Mouse (Mus musculus): ENCODE results near the gene Cux2.

Cux2 gene

DNA sequence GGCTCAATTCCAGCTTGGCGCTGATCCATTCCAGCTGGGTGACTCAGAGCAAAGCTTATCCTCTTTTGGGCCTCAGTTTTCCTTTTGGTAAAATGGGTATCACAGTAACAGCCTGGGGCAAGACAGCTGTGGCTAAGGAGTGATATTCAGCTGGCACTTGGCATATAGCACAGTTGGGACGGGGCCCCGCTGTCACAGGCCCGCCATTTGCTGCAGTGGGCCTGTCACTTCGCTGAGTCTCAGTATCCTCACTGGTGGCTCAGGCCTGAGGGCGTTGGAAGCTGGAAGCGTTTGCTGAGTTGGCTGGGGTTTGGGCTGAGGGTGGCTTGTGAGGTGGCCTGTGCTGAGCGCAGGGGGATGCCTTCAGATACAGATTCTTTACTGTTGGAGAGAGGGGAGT lies 88.6 kb downstream of the Cux2 start:
- no peak for DNase-seq

DNA sequence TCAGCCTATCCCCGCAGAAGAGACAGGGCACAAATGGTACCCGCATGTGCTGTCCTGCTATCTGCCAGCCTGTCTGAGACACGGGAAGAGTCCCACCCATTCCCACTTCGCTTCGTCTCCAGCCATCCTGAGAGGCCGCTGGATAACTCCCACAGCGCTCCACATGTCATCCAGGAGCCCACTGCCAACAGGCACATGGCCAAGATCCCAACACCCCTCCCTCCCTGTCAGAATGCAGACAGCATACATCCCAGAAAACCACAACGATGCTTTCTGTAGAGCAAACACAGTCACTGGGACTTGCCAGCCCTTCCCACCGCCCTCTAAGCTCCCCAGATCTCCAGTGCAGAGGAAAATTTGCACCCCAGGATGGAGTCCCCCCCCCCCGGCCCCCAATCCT lies 90.2 kb downstream of the Cux2 start:
- DNase-seq = peak; percentile 51

DNA sequence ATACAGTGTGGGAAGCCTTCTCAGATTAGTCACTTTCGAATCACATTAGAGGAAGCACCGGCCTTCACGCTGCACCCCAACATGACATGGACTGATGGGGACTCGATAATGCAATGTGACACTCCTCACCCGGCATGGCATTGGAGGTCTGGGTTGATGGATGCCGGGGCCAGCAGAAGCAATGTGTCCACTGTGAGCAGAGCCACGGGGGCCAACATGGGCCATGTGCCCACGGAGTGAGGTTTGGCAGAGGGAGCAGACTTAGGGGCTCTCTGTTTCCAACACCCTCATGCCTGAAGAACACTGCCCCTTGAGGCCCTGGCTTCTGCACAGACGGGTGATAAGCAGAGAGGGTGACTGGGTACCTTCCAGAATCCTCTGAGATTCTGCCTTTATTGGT lies 91.4 kb downstream of the Cux2 start:
- DNase-seq = no peak

DNA sequence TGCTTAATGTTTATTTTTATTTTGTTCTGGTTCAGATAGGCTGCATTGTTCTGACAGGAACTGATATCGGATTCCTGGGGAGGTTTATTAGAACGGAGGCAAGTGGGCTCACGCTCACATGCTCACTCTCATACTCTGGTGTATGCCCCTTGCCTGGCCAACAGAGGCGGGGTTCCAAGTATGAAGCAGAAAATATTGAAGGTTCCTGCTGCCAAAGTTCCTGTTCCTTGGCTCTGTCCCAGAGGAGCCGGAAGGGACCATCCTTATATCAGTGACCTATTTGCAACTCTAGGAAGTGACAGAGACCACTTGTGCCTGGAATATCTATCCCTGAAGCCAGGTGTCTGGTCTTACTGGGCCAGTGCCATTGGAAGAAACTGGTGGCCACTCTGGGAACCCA lies 94.1 kb downstream of the Cux2 start:
- no peak for DNase-seq

DNA sequence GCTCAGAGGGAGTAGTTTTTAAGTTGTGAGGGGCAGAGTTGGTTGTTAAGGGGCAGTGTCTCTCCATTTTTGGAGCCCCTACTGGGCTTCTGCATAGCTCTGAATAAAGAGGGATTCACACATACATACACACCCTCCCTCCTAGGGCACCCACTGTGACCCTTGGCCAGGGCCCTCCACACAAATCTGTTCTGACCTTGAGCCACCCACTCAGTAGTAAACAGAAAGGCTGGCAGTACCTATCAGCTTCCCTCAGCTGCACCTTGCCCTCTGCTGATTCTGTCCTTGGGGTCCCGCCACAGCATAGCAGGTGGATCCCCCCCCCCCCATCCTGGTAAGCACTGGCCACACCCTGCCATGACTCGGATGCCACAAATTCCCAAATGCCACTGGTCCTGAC lies 99.7 kb downstream of the Cux2 start:
- DNase-seq = no peak

DNA sequence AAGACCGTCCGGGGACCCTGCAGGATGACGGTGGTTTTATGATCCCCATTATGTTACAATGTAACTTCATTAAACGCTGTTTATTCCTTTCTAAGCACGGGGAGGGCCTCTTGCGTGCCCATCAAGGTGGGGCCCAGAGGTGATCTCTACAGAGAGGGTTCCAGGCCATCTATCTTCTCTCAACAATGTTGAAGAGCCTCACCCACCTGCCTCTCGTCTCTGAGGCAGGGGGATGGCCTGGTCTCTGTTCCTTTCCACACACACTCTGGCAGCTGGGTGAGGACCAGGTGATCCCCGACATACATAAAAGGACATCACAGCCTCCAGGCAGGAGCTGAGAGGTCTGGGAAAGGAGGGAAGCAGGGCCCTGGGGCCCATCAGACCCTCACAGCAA lies 100.9 kb downstream of the Cux2 start:
- no peak for DNase-seq

DNA sequence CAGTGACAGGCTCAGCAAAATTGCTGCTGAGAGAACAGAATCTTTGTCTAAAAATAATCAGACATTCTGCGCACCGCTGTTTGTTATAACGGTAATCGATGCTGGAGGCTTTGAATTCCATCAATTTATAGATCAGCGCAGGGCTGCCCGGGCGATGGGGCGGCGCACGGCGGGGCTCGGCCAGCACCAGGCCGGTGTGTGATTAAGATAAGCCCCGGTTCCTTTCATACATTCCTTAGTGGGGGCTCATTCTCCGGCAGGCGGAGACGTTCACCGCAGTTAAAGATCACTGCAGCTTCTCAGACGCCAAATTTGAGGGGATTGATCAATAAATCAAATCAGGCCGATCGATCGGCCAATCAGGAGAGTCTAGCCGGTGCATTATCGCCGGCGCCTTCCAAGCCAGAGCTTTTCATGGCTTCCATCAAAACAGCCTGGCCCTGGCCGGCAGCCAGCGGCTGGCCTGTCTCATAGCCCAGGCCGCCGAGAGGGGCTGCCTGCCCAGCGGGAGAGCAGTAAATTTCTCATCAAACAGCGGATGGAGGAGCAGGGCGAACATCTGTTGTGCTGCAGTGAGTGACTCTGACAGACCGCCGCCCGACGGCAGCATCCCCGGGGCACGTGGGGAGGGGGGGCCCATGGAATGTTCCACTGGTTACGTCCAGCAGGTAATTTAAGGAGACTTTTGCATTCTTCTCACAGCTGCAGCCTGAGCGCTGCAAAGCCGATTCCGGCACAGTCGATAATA lies 101.4 kb downstream of the Cux2 start:
- peak; percentile 45 for DNase-seq

DNA sequence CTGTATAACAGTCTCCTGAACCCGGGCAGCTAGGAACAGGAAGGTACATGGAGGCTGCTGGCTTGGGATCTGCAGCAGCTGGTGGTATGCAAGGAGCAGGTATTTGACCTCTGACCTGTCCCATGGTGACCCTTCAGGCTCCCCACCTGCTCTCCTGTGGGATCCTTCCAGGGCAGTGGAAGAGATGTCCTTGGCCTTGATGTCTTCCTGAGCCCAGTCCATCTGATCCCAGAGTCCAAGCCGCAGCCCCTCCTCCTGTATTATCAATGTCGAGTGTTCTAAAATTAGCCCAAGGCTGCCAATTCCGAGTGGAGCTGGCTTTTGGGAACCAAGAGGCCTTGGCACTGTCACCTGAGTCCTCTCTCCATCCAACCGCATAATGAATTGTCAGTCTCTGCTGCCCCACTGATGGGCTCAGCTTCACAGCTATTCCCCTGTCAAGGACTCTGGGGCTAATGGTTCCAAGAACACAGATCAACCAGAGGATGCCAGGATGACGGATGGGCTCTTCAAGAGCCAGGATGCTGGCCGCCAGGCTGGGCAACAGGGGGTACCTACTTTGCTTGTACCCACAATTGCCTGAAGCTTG lies 103.2 kb downstream of the Cux2 start:
- DNase-seq = no peak

DNA sequence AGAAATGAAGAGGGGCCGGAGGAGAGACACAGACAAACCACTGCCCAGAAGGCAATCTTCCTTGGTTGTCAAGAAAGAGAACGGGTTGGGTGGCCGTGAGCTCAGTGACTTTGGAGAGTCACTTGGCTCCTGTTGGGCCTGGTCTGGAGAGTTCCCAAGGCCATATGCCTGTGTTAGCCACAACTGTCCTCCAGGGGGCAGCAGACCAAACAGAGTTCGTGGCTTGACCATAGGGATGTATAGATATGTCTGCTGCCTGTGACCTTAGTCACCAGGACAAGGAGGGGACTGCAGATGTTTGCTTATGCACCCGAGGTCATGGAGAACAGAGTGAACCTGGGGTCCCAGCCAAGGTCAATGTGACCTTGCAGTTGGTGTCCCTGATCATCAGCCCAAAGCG lies 104.1 kb downstream of the Cux2 start:
- DNase-seq = no peak

DNA sequence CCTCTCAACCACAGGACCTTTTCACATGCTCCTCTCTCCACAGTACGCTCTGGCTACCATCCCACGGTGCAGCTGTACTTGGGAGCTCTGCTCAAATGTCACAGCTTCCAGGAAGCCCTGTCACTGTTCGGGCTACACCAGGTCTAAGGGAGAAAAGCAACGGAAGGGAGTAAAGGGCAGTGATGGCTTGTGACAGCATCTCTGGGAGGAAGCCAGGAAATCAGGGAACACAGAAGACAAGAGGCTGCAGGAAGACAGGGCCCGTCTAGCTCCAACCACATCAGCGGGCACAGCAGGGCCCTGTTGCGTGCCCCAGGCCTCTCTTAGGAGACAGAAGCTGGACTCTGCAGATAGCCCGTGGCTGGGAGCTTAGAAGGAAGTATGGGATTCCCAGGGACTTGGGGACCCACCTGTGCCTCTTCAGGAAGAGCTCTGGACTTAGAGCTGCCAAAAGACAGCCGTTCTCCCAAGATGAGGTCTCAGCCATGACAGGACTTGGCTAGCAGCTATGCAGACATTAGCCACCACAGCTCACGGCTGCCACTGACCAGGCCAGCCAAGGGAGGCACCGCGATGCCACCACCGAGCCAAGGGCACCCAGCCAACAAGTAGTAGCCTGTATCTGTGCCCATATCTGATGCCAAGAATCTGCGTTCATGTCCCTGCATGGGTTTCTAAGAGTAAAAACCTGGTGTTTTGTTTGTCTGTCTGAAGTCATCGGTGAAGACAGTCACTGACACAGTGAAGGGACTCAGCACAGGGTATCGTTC lies 105.7 kb downstream of the Cux2 start:
- DNase-seq = no peak

DNA sequence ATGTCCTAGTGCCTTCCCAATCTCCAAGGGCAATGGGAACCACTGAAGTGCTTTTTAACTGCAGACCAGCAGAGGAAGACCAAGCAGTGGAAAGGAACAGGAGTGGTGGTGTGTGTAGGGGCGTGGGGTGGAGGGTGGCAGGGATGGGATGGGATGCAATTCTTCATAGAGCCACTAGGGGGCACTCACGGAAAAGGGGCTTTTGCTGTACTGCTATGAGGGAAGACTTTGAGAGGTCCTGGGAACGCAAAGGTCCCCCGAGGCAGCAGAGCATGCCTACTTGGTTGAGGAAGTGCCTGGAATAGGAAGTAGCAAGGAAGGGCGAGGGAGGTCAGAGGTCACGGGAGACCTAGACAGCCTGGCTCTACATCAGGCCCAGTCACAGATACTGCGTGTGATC lies 106.4 kb downstream of the Cux2 start:
- no peak for DNase-seq

DNA sequence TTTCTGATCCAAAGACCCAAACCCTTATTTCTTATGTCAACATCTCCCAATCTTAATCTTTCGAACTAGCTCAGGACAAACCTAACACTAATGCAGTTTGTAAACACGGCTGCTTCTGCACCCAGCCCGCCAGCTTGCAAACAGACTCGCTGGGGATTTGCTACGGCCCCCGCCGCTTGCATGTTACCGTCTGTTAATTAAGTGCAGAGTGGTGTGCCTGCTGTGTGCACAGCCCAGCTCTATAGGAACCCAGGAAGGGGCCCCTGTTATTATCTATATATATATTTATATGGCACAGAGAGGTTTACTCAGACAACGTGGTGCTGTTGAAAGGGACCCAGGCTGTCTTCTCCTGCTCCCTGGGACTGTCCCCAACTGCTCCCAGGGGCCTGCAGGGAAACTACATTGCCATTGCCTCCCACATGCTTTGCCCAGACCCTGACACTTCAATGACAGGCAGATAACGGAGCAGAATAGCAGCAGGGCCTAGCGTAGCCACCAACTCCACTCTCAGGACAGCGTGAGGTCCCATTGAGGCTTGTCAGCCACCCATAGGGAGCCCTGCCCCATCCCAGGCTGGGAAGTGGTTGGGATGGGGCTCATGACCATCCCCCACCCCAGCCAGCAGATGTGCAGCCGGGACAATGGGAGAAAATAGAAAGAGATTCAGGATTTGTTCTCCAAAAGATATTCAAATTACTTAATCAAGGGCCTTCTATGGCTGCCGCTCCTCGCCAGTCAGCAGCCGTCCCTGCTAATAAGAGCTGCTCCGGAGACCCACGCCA lies 111.6 kb downstream of the Cux2 start:
- DNase-seq = no peak

DNA sequence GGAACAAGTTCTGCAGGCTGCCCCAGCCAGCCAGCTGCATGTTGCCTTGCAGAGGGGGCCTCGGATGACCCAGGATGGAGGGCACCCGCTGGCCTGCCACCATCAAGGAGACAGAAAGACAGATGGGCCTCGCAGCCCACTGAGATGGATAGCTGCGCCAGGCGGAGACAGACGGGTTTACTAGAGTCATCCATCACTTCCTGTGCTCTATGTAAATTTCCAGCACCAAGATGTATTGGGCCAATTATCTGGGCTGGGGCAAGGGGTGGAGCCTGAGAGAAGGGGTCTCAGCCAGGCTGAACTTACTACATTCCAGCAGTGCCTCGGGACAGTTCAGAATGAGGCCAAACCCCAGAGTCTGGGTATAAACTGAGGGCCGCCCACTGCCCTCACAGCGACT lies 119.6 kb downstream of the Cux2 start:
- DNase-seq = no peak

DNA sequence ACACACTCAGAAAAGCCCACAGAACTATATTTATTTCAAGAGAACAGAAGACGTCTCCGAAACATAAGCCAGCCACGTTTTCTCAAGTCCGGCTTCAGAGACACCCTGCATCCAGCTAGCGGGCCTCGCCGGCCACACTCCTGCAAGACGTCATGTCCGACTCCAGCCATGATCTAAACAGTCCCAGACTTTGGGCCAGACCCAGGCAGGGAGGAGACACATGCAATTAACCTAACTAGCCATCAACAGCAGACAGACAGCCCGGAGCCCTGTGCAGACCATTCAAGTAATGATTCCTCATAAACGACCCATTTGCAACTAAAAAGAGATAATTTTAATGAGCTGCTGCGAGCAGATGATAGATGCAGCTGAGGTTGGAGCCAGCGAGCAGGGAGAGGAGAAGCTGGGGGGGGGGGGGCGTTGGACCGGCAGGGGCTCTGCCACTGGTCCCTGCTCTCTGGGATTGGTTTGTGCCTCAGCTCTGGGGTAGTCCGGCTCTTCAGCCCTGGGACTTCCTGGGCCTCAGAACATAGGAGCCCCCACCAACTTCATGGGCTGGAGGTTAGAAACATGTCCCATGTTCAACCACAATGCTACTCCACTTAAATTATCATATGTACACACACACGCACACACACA lies 121.4 kb downstream of the Cux2 start:
- no peak for DNase-seq

DNA sequence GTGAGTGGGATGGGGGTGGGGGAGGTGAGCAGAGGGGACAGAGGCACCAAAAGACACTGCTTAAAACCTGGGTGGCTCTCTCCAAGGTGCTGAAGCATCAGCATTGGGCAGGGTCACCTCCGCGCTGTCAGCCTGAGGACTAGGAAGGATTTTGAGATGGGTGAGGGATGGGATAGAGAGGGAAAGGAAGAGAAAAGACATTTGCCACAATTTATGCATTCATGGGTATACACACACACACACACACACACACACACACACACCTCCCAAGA lies 123.4 kb downstream of the Cux2 start:
- DNase-seq = no peak

DNA sequence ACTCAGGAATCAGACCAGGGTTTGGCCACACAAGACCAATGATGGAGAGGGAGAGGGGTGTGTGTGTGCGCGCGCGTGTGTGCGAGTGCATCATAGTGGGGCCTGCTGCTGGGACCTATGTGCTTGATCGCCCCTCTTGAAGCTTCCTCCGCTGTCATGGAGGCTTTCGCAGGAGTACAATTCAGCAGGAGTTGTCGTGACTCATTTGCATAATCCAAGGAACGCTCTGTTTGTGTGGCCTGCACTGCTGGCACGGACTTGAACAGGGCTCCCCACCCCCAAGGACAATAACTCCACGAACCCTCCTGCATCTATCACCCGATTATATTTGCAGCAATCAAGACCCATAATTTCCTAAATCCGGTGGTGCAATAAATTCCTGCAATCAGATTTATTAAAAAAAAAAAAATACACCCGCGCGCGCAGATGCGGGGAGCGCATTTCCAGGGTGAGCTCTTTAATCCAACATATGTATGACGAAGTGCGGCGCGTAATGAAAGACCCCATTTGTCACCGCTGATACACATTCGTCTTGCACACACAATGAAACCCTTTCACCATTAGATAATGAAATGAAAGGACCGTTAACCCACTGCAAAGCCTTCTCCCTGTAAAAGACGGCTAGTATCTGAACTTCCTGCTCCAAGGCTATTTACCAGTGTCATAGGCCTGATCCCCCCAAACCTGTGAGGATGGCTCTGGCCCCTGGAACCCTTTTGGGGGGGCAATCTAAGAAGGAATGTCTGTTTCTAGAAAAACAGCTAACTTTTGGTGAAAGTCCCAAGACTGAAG lies 124.0 kb downstream of the Cux2 start:
- no peak for DNase-seq

DNA sequence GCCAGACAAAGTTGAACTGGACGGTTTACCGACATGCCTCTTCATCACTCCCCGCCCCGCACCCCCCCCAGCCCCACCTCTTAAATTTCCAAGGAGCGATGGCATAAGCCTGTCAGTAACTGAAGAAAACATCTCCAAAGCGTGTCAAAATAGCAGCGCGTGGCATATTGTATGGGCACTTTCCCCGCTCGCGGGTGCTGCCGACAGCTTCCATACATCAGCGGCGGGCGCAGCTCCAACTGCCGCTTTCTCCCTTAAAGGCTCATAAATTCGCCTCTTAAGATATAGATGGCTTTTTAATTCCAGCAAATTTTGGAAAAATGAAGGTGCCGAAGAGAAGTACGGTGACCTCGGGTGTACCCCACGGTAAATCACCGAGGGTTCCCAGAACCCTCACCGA lies 124.6 kb downstream of the Cux2 start:
- DNase-seq = peak; percentile 67

DNA sequence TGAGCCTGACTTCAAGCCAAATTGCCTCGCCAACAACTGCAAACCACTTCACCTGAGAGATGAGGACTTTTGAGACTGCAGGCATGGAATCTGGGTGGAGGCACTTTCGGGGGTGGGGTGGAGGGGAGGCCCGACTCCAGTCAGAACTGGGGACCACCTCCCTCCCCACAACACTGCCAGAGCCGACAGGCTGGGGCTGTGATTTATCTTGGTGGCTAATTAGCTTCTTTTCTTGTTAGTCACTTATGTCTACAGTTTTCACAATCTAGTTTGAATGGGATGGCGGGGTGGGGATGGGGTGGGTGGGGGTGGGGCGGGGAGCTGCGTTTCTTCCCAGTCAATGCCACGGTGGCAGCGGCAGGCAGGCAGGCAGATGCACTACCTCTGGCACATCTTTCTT lies 125.5 kb downstream of the Cux2 start:
- no peak for DNase-seq

DNA sequence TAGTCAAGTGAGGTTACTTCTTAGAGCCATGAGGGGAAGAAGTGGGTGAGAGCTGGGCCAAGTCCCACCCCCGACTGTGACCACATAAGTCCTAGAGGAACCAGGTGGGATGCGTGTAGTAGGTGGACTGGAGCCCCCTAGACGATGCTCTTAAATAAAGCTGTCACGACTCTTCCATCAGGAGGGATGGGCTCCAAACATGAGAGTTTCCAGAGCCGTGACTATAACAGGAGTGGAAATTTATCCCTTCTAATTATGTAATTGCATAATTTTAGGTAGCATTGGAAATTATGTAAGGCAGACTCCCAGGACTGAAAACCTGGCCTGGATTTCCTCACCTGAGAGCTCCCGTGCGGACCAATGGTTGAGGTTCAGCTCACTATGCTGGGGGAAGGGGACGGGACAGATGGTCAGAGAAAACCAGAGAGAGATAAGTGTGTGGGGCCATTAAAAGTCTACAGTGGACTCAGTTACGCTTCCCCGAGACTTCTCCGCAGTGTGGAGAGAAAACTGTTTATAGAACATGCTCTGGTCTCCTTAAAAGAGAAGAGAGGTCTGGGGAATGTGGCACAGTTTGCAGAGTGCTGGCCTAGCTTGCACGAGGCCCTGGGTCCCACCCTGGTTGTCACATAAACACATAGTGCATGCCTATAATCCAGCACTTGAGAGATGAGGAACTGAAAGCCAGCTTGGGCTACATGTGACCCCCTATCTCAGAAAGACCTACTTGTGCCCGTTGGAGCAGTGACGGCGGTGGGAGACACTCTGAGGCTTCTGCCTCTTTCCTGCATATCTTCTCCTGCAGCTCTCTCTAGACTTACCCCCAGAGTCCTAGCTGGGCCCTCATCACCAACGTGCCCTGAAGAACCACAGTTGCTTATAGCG lies 126.7 kb downstream of the Cux2 start:
- no peak for DNase-seq

DNA sequence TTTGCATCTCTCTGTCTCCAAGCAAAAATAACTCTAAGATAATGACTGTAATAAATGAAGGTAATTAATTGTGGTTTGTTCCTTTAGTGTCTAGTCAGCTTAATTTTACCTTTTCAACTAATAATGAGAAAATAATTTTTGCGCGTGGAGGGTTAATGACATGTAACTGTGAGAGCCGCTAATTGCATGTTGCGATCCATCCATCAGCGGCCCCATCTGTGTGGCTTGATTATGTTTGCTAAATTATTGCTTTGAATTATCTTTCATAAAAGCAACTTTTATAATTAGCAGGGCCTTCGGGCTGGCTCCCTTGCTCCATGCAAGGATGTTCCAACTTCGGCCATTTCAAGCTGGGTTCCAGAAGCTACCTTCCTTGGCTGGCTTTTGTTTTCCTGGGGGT lies 130.7 kb downstream of the Cux2 start:
- DNase-seq = no peak

DNA sequence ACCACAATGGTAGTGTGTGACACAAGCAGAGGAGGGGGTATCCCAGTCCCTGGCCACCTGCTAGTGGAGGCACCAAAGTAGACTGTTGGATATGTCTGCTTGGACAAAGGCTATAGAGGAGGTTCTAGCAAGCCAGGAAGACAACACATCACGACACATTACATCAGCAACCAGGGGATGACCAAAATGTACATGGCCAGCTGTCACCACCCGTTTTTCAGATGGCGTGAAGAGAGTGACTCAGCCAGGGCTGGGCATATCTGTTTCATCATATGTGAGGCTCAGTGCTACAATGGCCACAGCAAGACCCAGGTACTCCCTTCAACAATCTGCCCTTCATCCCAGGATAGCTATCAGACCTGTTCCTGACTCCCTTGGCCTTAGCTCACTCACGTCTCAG lies 133.1 kb downstream of the Cux2 start:
- no peak for DNase-seq

Data from right cerebral cortex, postnatal 14 days (tissue).